Mouse (Mus musculus): ENCODE data around the gene Dock7.

DNA sequence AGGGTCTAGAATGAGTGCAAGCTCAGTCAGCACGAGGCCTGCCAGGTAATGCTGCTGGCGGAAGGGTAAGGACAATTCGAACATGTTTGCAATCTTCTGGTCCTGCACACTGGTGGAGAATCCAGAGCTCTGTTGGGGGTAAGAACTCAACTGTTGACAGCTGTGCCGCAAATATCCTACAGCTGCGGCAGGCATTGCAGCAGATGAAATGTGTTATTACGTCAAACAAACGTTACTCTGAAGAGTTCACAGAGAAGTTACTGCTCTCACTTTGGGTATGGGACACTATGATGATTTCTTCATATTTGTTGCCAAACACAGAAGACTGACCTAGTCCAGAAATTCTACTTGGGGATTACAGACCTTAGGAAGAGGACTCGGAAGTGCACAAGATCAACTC is 136.0 kb downstream of the Dock7 start:
- TF ChIP-seq CTCF (IDR thresholded peaks at IDR 0.05; ENCODE audit: borderline replicate concordance, insufficient read depth, low read depth, low read length) (no peak), POLR2A (IDR thresholded peaks at IDR 0.05; ENCODE audit: borderline replicate concordance, insufficient read depth, low read length) (no peak)
